Mouse (Mus musculus) cerebellum, adult 9-11 months (tissue): ENCODE results near the gene Med12l.

Experiments
- DNase-seq: peaks from one replicate; pipeline ENCODE4 v3.0.0; 2022

Med12l gene

DNA sequence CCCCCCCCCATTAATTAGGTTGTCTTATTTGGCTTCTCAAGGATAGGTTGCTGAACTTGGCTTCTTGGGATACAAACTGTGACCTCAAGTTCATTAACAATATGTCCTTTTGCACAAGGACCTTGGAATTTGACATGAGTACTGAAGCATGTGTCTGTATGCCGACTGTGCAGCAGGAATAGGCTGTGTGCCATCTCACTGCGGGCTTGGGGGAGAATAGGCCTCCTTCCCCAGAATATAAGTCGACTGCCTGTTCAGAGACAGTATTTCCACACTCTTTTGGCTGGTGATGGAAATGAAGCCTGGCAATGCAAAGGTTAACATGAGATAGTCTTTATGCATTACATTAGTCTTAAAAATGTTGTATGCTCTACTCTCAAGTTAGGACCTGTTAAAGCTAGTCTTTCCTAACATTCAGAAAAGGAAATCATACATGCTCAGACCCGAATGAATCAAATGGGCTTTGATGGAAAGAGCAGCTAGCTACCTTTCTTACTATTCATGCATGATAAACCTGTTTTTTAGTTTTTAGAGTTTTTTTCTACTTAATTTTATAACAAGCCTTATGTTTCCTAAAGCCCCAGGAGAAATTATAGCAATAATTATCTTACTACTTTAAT is 191.8 kb downstream of the Med12l start:
- DNase-seq = no peak

DNA sequence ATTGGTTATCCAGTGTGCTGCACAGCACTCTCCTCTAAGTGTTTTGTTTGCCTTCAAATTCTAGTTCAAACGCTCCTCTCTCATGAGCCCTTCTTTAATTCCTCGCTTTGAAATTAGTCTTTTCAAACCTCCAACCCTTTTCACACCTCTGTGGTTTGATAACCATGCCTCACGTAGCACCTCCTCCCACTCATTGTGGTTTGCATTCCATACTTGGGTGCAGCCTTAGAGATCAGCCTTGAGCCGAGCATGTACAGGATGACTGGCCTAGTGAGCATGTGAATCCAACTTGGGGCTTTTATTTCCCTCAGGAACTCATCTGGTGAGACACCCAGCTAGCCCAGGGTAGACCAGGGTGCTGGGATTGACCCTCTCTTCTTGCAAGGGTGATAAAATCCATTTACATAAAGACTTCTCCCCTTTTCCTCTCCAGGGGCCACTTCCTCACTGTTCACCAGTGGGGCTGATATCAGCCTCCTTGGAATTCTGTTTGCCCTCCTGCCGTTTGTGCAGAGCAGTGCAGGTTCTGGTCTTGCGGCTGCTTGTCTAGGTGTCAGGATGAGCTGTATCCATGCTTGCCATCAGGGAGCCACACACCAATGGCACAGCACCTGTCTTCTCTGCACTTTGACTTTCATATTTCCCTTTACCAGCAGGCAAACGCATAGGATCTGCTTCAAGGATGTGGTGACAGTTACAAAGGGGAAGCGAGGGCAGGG is 198.3 kb downstream of the Med12l start:
- no peak for DNase-seq

DNA sequence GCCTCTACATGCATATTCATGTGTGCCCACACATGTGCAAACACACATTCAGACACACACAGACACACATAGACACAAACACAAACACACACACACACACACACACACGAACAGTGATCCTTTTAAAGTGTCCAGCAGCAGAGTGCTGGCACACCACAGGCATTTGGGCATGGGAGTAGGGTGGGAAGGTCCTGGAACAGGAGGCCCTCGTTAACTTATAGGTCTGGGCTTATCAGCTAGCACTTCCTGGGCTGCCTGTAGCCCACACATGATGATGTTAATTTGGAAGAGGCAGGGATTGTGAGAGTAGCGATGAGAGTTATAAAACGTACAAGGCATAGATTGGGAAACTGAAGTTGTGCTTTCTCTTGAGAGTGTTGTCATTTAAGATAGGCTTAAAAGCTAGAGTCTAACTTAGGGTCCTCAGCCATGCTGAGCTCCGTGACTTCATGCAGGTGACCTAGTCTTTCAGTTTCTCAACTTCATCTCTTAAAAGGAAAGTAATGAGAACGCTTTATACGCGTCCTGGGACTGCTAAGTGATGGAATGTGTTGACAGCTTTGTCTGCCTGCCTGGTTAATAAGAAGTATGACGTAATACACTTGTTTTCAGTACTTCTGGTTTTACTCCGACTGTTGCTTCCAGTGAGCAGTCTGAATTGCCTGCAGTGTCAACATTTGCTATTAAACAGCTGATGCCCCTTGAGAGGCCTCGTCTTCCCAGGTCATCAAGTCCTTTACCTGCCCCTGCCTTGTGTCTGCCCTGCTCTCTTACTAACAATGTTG is 199.3 kb downstream of the Med12l start:
- DNase-seq = no peak

DNA sequence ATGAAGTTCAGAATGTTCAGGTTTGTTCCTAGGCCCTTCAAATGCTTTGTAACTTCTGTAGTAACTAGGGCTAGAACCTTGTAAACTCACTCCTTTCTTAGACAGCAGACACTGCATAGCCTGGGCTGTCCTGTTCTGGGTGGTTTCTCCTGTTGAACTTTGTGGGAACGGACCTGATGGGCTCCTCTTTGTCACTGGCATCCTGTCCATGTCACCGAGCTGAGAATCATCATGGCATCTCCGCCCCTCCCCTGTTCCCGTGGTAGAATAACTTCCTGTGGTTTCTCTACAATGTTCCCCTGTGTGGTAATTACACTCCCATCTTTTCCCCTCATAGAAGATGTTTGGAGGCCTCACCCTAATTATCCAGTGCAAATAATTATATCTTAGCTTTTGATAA is 200.3 kb downstream of the Med12l start:
- DNase-seq = no peak

DNA sequence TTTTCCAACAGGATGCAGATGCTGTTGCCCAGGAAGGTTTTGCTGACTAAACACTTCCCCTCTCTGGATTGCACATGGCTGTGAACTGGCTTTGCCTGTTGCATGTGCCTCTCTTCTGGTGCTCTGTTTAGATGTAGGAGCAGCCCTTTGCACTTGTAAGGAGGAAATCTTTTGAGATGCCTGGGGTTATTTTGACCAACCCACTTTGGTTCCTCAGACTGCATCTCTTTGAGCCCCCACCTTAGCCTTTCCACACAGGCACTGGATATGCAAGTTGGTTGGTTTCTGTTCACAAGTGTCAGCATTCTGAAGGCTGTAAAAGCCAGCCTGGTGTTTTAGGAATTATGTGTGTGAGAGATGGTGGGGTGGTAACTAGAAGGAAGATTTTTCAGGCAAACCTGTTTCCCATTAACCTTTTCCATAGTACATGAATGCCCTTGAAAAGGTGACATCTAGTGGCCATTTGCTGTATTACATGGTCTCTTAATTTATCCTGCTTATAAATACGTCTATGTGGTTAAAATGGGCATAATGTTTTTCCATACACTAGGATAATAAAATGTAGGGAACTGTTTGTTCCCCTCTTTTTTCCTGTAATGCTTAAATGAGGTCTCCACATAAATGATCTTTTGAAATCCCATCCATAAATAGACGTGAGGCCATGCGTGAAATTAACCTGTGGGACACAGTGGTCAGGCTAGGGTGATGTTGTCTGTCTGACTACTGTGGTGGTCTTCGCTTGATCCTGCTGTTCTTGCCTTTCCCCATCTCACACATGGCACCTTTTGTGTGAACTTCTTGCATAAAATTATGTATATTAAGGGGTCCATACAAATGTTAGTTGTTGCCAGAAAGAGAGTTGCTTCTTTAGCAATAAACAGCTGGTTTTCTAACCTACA is 203.3 kb downstream of the Med12l start:
- peak; percentile 49 for DNase-seq

DNA sequence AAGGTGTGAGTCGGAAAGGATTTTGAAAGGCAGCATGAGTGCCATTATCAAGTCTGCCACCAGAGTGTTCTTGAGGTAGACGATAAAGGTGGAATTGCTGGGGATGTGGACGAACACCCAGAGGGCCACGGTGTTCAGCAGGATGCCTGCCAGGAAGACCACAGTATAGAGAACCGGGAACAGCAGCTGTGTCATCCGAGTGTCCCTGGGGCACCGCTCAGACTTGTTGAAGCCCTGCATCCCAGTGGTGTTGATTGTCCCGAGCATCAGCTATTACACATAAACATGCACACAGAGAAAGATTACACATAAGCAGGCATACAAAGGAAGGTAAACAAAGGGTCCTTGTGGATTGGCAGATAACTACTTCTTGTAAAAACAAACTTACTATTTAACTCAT is 204.5 kb downstream of the Med12l start:
- peak; percentile 21 for DNase-seq

DNA sequence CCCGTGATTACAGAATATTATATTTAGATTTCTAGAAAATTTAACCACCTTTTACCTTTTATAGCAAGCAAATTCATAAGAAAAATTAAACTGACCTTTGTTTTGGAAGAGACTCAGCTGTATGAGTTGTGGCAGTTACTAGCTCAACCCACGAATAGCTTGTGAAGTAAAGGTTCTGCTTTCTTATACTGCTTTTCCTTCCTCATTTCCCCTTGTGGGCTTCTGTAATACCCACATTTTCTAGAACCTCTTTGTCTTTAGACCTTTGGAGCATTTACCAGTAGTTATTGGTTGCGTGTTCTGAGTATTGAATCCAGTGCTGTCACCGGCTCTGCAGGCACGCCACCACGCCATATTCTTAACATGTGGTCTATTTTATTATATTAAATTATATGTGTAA is 205.1 kb downstream of the Med12l start, which contains the start of gene P2ry13:
P2ry13 (minus strand) TSS at position 156 of the 400 bp plus-strand sequence.
- DNase-seq = no peak

DNA sequence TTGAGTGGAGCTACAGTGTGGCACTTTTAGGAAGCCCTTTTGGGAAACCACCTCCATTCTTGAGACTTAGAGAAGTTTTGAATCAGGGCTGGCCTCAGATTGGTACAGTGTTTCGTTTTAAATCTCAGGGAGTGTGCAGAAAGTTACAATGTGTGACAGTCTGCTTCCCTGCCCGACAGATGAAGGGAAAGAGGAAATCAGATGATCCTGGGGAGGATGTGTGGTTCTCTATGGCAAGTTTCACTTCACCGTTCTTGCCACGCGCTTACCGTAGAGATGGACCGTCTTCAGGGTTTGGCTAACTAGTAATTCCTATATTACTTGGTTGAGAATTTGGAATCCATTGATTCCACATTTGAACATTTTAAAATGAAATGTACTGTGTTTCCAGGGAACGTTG is 206.2 kb downstream of the Med12l start:
- no peak for DNase-seq

DNA sequence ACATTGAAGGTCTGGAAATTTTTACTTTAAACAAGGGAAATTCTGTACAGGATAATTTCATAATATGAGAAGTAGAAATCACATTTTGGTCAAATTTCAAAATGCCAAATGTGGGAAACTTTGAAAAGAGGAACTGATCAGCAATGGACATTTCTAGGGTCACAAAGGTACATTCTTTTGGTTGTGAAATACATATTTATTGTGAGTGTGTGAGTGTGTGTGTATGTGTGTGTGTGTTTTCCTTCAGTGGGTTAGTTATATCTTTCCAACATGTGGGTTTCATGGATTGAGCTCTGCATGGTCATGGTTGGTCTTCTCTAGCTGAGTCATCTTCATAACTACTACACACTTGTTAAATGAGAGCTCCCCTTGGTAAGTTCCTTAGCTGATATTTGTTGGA is 206.8 kb downstream of the Med12l start:
- DNase-seq = no peak

DNA sequence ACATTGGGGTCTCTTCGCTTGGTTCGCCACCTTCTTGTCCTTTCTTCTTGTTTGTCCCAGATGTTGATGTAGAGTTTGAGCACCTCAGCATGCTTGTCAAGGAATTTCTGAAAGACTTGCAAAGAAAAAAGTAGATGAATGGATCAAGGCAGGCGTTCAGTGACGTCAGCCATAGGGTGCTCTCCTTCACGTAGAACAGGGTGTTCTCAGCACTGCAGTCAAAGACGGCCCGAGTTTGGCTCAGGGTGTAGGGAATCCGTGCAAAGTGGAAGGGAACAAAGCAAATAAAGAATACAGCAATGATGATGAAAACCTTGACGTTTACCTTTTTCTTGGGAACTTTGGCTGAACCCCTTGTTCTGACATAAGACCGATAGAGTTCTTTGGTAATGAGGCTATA is 211.6 kb downstream of the Med12l start:
- no peak for DNase-seq

DNA sequence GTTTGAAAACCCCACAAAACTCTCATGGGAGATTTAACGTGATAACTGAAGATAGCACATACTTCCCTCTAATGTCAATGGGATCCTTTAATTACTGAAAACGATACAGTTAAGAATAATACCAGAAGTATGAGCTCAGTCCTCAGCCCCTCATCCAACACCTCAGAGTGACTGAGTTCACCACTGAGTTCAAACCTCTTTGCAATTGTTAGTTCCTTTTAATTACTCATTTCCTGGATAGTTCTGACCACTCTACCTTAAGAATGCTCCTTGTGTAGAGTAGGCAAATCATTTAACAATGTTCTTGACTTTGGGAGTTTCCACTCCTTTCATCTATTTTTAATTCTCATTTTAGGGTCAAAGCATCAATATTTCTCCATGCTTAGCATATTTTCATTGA is 213.7 kb downstream of the Med12l start:
- no peak for DNase-seq

DNA sequence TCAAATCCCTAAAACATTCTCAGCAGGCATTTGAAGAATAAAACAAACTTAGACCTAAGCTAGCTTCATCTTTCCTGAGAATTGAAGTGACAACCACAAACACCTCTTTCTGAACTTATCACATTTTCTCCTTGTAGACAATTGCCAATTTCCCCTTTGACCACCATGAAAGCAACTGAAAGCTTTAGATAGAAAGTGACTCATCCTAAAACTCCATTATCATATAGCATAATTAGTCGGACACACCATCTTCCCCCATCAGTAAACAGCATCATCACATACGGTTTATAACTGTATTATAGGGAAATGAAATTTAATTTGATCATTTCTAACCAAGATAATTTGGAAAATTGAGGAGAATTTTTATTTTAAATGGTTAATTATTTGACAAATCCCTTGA is 216.7 kb downstream of the Med12l start:
- DNase-seq = no peak

DNA sequence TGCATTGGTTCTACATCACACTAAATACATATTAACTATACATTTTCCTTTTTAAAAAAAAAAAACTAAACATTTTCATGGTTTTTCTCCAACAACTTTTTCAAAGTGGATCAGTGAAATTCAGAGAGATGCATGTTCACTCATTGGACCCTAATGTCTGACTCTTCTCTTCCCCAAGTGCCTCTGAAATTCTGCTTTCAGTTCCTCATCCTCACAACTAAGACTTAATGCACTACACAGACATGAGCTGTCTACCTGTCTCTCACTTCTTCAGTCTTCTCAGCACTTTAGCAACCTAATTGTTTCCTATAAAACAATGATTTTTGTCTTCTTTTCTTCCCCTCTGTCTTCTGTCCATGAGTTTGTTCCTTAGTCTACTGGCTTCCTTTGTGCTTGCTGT is 219.8 kb downstream of the Med12l start:
- DNase-seq = no peak

DNA sequence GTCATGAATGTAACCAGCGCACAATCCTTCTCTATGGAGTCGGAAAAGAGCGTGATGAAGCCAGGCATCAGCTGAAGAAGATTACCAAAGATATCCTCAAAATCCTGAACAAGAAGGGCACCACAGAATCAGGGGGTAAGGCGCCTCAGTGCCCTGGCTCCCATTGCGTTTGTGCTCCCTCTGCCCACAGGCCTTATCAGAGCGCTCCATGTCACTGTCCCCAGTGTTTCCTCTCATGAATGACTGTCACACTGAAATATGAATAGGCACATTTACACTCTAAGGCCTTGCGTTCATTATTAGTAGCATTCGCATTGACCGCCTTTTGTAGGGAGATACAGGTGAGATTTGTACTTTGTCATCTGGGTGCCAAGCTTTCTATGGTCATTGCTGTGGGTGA is 222.1 kb downstream of the Med12l start:
- no peak for DNase-seq

DNA sequence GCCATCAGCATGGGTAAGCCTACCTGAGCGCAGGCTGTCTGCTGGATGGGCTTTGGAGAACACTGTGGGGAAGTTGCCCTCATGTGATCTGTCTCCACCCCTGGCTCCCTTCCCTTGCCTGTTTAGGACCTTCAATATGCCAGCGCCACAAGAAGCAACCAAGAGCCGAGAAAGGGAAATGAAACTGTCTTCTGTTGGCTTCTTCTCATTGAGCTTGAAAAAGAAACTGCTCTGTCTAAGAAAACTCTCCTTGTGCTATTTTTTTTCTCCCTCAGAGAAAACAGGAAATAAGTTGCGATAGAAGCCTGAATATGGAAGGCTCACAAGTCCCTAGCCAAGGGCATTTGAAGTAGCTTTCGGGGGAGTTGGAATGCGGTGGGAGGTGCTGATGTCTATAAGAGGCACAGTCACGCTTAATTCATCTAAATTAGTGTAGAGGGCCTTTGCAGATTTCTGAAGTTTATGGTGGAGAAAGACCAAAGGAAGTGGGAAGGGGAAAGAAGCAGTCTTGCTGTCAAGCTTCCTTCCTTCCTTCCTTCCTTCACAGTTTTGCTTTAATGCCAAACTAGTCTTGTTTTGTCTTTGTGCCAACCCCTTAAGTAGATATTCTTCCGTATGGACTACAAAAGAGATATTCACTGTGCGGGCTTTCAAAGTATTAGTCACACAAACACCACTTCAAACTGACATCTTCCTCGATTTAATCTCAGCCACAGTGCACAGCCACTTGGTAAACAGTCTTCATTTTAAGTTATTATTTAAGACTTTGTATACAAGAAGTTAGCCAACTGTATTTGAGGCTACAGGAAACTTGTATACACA is 223.3 kb downstream of the Med12l start:
- no peak for DNase-seq

DNA sequence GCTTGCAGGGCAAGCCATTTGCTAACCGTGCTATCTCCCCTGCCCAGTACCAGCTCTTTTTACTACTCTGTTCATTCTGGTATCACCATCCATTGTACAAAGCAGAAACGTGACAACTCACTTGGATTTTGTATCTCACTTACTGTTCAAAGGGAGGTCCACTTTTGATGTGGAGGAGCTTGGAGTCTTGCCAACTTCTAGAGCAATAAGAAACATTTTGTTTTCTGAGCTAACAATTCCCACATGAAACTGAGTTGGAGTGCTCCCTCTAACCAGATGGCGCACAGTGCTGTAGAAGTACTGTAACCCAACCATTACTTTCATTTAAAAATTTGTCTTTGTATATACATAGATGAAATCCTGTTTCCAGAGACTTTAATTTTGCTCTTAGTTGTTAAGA is 225.3 kb downstream of the Med12l start:
- no peak for DNase-seq

DNA sequence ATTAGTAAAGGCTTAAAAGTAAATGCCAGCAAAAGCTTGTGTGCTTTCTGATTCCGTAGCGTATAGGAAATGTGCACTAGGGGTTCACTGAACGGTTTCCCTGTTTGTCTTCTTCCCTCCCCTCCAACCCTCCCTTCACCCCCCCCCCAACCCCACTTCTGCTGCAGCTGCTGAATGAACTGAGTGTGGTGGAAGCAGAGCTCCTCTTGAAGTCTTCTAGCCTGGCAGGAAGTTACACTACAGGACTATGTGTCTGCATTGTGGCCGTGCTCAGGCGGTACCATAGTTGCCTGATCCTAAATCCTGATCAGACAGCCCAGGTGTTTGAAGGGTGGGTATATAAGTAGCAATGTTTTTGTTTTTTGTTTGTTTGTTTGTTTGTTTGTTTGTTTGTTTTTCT is 229.3 kb downstream of the Med12l start:
- DNase-seq = no peak

DNA sequence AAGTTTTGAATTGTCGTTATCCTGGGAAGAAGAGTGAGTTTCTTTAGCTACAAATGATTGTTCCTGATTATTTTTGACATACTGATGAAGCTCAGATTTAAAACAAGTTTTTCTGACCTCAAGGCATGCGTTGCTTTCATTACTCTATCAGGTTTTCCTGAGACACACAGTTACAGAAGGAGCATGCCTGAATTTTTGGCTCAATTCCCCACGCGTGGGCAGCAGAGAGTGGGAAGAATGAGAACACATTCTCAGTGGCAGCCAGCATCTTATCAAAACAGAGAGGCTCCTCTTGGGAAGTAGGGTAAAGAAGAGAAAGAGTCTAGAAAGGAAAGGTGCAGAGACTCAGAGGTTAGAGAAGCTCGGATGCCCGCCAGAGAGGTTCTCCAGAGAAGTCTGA is 237.8 kb downstream of the Med12l start:
- peak; percentile 64 for DNase-seq

DNA sequence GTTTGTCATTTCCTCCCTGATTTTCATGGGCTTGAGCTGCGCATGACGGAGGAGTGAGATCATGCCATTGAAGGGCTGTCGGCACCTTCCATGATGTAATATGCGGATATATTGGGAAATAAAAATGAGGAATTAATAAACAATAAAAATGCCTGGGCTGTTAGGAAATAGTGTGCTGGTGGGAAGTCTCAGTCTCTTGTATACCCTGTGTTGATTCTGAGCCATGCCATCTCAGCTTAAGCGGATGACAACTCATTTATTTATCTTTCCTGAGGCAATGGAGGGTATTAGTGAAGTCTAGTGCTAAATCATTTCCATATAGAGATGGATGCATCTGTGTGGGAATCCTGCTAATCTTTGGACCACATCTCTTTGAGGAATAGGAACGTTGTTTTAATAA is 242.4 kb downstream of the Med12l start:
- no peak for DNase-seq

DNA sequence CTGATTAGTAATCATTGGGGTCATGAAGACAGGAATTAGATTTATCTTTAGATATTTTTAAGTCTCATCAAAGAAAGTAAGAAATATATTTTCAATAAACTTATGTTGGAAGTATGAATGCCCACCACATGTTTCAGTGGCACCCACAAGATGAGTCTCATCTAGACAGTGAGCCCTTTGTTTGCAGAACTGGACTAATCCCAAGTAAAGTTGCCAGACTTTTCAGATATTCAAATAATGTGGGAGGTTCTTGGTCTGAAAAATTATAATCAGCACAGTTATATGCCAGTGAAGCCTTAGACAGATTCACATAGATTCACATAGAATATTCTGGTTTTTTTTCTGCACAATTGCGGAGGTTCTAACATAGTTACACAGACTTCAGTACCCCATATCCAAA is 244.8 kb downstream of the Med12l start:
- no peak for DNase-seq

DNA sequence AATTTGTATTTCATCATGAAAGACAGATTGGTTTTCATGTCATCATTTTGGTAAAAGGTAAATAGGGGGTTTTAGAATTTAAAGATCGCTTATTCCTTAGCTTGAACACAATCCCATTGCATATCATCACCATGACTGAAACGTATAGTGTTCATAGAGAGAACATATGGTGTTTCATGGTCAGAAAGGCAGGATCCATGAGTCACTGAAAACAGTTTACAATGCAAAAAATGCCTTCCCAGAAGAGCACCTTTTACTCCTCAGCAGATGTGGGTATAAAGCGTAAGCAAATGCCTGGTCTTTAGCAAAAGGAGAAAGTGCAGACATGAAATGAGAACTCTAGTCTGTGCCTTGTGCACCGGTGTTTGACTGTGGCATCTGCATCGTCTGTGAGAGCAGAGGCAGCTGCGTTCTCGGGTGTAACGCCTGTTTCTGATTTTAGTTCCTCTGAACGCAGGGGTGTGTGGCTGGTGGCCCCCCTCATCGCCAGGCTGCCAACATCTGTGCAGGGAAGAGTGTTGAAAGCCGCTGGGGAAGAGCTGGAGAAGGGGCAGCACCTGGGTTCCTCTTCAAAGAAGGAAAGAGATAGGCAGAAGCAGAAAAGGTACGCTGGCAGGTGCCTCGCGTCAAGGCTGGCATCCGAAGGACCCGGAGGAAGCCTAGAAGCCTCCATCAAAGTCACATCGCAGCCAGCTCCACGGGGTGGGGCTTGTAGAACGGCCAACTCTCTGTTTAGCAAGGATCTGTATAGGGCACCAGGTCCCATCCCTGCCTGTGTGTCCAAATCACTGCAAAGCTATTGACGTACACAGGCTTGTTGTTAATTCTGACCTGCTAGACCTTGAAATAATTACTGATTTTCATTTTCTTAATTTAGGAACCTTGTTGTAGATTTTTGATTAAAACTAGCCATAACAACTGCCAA is 252.4 kb downstream of the Med12l start:
- DNase-seq = peak; percentile 15
